Mouse (Mus musculus) frontal cortex, postnatal 14 days (tissue): ENCODE data around the gene Bicc1.
"Not testable (repeated sequence)": the region's sequence is repeated elsewhere in the genome, so short reads cannot be mapped to it uniquely, and the experiment has no call there.

Experiments used
- DNase-seq, 2 experiments: peaks; one replicate each; pipeline ENCODE4 v3.0.0; 2022; ENCODE audit warnings: low spot score in 2 of 2

Bicc1 gene

GRCm38 (mm10) chr10:70949254-70950104 lies 210.0 kb downstream of the Bicc1 start:
- peak in 1 of 2 experiments; percentile 17 for DNase-seq

DNA sequence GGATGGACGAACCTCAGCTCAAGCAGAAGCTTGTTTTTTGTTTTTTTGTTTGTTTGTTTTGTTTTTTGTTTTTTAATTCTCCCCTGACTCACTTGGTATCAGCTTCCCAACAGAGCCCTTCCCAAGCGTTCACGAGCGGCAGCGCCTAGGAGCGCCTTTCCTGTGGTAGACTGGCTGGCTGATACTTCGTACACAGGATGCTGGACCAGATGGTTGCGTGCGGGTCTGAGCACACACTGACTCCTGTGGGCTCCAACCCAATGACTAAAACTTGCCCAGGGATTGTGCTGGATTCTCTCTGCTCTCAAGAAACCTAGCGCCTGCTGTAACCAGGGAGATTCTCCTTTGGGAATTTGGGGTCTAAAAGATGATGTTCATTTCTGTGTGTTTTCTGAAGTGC lies 211.2 kb downstream of the Bicc1 start:
- DNase-seq = no peak

- DNase-seq = not testable (repeated sequence)
These were observed 213.4 kb downstream of the Bicc1 start for GRCm38 (mm10) chr10:70946121-70946520.

DNA sequence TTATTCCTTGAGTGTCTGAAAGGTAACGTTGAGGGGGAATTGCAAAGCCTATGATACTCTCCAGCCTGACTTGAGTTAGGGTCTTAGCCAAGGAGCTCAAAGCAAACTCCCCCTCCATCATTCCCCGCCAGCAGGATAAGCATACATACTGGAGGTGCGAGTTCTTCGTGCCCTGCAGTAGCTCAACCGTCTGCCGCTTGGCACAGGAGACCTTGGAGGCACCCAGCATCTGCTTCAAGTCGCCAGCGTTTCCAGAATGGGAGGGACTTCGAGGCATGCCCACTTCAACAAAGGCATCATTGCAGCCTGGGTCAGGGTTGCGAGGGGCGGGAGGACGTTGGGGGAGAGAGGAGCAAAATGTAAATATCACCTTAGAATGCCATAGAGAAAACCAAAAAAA lies 214.4 kb downstream of the Bicc1 start:
- no peak for DNase-seq

GRCm38 (mm10) chr10:70941623-70942022 lies 217.9 kb downstream of the Bicc1 start:
- no peak for DNase-seq

DNA sequence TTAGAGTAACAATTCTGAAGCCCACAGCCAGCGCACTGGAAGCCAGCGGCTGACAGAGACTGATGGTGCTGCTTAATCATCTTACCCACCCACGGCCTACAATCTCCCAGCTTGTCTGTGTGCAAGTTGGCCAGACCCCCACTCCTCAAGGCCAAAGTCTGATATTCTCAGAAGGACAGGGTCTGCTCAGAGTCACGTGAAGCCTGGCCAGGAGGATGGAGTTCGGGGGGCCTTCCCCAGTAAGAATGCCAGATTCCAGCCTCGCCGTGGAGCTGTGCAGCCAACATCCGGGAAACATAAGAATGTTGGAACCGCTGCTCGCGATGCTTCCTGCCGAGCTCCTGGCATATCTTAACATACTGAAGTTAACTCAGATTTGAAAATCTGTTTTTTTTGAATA lies 219.7 kb downstream of the Bicc1 start:
- DNase-seq = no peak

- DNase-seq = no peak
These were observed 222.1 kb downstream of the Bicc1 start for GRCm38 (mm10) chr10:70937450-70937849.

GRCm38 (mm10) chr10:70936008-70936407 lies 223.5 kb downstream of the Bicc1 start:
- no peak for DNase-seq

- DNase-seq = no peak
These were observed 233.4 kb downstream of the Bicc1 start for GRCm38 (mm10) chr10:70926126-70926525.

- no peak for DNase-seq
These were observed 235.2 kb downstream of the Bicc1 start for GRCm38 (mm10) chr10:70924348-70924747.

DNA sequence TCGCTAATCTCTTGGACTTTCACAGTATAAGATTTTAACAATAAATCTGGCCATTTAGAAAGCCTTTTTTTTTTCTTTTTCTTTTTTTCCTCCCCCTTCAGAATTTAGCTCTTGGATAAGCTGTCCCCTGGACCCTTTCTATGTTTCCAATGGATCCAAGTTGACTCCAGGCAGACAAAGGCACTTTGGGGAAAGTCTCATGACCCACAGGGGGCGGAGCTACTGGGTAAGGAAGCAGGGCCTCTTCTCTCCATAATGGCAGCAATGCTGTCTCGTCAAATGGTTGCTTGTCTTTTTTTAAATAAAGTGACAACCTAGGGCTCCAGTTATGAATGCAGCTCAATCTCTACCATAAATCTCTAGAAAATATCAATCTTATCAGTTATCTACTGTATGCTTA lies 235.6 kb downstream of the Bicc1 start:
- DNase-seq = no peak

GRCm38 (mm10) chr10:70921481-70921880 lies 238.0 kb downstream of the Bicc1 start:
- no peak for DNase-seq

GRCm38 (mm10) chr10:70919851-70920250 lies 239.6 kb downstream of the Bicc1 start:
- DNase-seq = no peak

DNA sequence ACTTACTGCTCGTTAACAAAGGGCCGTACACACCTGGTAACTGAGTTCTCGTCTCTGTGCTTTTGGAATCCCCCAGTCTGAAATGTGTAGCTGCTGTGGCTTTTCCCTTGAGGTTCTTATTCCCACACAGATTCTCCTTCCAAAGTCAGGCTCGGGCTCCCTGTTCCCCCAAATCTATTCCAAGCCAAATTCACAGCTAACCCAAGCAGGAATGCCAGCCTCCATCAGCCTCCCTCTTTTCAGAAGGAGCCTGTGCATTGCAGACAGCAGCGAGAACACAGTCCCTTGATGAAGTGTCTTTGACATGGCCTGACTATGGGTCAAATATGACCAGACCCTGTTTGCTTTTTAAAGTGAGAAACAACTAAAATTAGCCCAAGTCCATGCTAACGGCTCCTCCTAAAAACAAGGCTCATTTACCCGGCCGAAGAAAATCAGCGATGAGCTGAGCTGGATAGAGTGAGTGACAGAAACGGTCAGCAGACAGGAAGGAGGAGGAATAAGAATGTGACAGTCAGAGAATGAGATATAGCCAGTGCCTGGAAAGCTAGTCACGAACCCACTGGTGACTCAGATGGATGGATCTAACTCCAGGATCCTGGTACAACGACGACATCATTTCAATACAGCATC lies 240.4 kb downstream of the Bicc1 start:
- DNase-seq = no peak

- no peak for DNase-seq
These were observed 242.8 kb downstream of the Bicc1 start for GRCm38 (mm10) chr10:70916697-70917096.

DNA sequence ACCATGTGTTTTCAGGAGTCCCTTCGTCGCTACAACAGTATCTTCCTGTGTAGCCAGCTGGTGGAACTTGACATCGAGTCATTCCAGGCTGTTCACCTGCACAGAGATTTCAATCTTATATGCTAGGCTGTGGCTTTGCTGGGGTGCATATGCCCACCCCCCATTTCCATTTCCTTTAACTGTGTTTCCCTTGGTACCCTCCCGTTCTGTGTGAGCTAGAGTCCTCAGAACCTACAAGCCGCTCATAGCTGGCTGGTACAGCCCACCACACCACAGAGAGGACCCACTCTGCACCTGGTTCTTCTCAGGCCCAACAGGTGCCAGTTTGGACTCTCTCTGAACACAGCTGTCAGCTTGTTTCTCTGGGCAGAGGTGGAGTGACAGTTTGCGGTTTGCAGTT lies 244.4 kb downstream of the Bicc1 start:
- no peak for DNase-seq

- DNase-seq = no peak
These were observed 255.6 kb downstream of the Bicc1 start for GRCm38 (mm10) chr10:70903936-70904335.

- no peak for DNase-seq
These were observed 256.6 kb downstream of the Bicc1 start for GRCm38 (mm10) chr10:70902751-70903485.

GRCm38 (mm10) chr10:70901193-70901875 lies 258.2 kb downstream of the Bicc1 start:
- DNase-seq = peak; percentile 16 to 18

DNA sequence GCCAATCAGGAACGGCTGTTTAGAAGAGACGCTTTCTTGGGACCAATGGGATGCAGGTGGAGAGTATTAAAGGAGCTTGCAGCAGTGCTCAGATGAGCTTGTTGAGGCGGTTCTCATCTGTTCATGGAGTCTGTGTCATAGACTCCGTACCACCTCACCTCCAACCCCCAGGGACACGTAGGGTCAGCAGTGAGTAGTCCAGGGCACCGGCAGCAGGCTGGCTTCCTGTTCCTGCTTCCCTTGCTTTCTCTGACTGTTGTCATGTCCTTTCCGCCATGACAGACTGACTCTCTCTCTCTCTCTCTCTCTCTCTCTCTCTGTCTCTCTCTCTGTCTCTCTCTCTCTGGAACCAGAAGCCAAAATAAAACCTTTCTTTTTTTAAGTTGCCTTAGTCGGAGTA lies 263.6 kb downstream of the Bicc1 start:
- no peak for DNase-seq

DNA sequence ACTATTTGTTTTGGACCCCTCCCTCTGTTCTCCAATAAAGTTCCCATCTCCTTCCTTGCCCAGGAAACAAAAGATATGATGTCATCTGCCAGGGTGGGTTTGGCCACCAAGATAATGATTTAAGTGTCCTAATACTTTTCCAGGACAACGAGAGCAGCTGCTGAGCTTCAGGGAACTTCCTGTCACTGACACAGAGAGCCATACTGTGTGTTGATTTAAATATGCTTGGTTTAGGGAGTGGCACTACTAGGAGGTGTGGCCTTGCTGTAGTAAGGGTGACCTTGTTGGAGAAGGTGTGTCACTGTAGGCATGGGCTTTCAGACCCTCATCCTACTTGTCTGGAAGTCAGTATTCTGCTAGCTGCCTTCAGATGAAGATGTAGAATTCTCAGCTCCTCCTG lies 281.5 kb downstream of the Bicc1 start:
- no peak for DNase-seq

- no peak for DNase-seq
These were observed 281.9 kb downstream of the Bicc1 start for GRCm38 (mm10) chr10:70877631-70878030.
